In genomic region chr7:126291681-126292545, GRCm38 (mm10) we compare ENCODE assay signal across 15 mouse cellular contexts. TPM values are rescaled to one million over a fixed set of nuclear protein-coding genes. Genes with fewer than 3 reads are reported as not detected.
A peak's percentile ranks its signal among the peaks of the same experiment; 100 is the strongest.
DNase-seq lines count a peak whose midpoint lies in the region; ATAC-seq and TF ChIP-seq lines count a peak whose summit lies in the region.
"Had no signal": no experiment of that assay in that cellular context is flagged by ENCODE, and none has a peak within 500 bp of the region (broad histone marks: within the 10 kb centered on the region; RNA-seq: fewer than 3 reads in every experiment).

No protein-coding gene starts in this region.

- peak; percentile 39 for DNase-seq in cerebellum, adult 11-12 months
- no peak for DNase-seq in cerebellum, postnatal 14 days
- DNase-seq in heart, adult 8-10 months (ENCODE audit: low spot score), result no peak
- DNase-seq in layer of hippocampus, postnatal 10 days (ENCODE audit: low spot score in 2 of 2), result peak; percentile 3 to 12
- no peak for DNase-seq in layer of hippocampus, adult 18-20 months (ENCODE audit: low spot score in 2 of 2)
- no peak for DNase-seq in G1E (ENCODE audit: low spot score)
- DNase-seq in left cerebral cortex, postnatal 4 days, result no peak
- DNase-seq: adrenal gland, adult 8-10 months; cerebellum, adult 9-10 months; kidney, adult 8-10 months; right cerebral cortex, postnatal 25 days had no signal

- peak overlapping the region; percentile 57 for H3K4me2 ChIP-seq in heart, embryonic 12.5 days
- H3K4me2 ChIP-seq: limb, embryonic 12.5 days; midbrain, embryonic 15.5 days had no signal

- 56% methylated on average over 72 of the region's 72 CpGs for WGBS in heart, embryonic 12.5 days

- intact Hi-C loops in left cerebral cortex, postnatal 4 days (cut with DNase I), result no loop called here

- H3K36me3 ChIP-seq in heart, embryonic 12.5 days, result peaks cover 41% of the 10 kb centered on the region
- H3K36me3 ChIP-seq in G1E (replicated peaks), result no peaks in the 10 kb centered on the region

- no peak overlapping the region for H3K9ac ChIP-seq in heart, embryonic 12.5 days
- H3K9ac ChIP-seq: limb, embryonic 12.5 days; midbrain, embryonic 15.5 days had no signal

- ATAC-seq in heart, embryonic 12.5 days (ENCODE audit: insufficient number of reproducible peaks, low FRiP score), result no peak
- no peak for ATAC-seq in G1E (ENCODE audit: extremely low read depth, insufficient number of reproducible peaks, low FRiP score, poor library complexity, severe bottlenecking)
- ATAC-seq: midbrain, embryonic 15.5 days had no signal

- peaks cover 26% of the 10 kb centered on the region for H3K27me3 ChIP-seq in heart, embryonic 12.5 days (replicated peaks)
- peaks cover 59% of the 10 kb centered on the region for H3K27me3 ChIP-seq in G1E (ENCODE audit: insufficient read depth, low read length)
- H3K27me3 ChIP-seq: limb, embryonic 12.5 days; midbrain, embryonic 15.5 days had no signal

- TF ChIP-seq CTCF in G1E (IDR thresholded peaks at IDR 0.05; ENCODE audit: low read depth, low read length), result no peak

- H3K4me1 ChIP-seq in heart, embryonic 12.5 days (replicated peaks), result peaks cover 11% of the 10 kb centered on the region
- no peaks in the 10 kb centered on the region for H3K4me1 ChIP-seq in G1E (ENCODE audit: insufficient read depth, low read depth, low read length)
- H3K4me1 ChIP-seq: limb, embryonic 12.5 days had no signal

- no peak overlapping the region for H3K27ac ChIP-seq in heart, embryonic 12.5 days (ENCODE audit: poor library complexity, severe bottlenecking)
- H3K27ac ChIP-seq: left cerebral cortex, adult 2 months; limb, embryonic 12.5 days; midbrain, embryonic 15.5 days had no signal

- no peaks in the 10 kb centered on the region for H3K9me3 ChIP-seq in heart, embryonic 12.5 days (replicated peaks)
- H3K9me3 ChIP-seq in G1E (replicated peaks), result no peaks in the 10 kb centered on the region
- H3K9me3 ChIP-seq: limb, embryonic 12.5 days; midbrain, embryonic 15.5 days had no signal

- peak overlapping the region; percentile 10 for H3K4me3 ChIP-seq in heart, embryonic 12.5 days
- H3K4me3 ChIP-seq in G1E (ENCODE audit: low read depth, low read length), result peak overlapping the region; percentile 17; the same call in 1 of the 2 replicates
- H3K4me3 ChIP-seq: left cerebral cortex, adult 2 months; limb, embryonic 12.5 days; midbrain, embryonic 15.5 days had no signal

RNA-seq across cellular contexts. Expression of gene Sbk1, which starts 19.5 kb away (rescaled TPM):
- 24.0 and 24.5 TPM in 2 replicates for polyA plus RNA-seq in heart, embryonic 12.5 days (2016; fragmentation: Nextera tagmentation; extraction: Ambion mirVana)
- total RNA-seq in heart, adult 8-10 months (2022), result 10 to 100 TPM; 73.6 to 99.4 (median 84.5) TPM
- 100 to 1,000 TPM; 190 to 192 TPM for total RNA-seq in layer of hippocampus, postnatal 10 days (2021)
- 10 to 100 TPM; 81.0 to 86.8 TPM for total RNA-seq in layer of hippocampus, adult 18-20 months (2021)
- total RNA-seq in G1E (2014; fragmentation: Nextera tagmentation) (not detected in 2 replicates), G1E (2017) (0.06 and 0.33 TPM in 2 replicates)
- polyA plus RNA-seq in G1E (2012), result 0.26 and 0.31 TPM in 2 replicates
- 100 to 1,000 TPM; 396 to 420 TPM for total RNA-seq in left cerebral cortex, postnatal 4 days (2021)

Comparison
In these comparisons a context has a peak if more than half of its experiments do, and no peak if none do; other contexts are left out.
1. DNase-seq: peak in cerebellum, adult 11-12 months (single experiment) and layer of hippocampus, postnatal 10 days (2 of 2); none in cerebellum, postnatal 14 days (0 of 2), heart, adult 8-10 months (single experiment), layer of hippocampus, adult 18-20 months (0 of 2), G1E (single experiment) and left cerebral cortex, postnatal 4 days (single experiment).
2. RNA of gene Sbk1, which starts 19.5 kb away (total RNA-seq): 396 to 420 TPM in left cerebral cortex, postnatal 4 days, 190 to 192 TPM in layer of hippocampus, postnatal 10 days, 73.6 to 99.4 TPM in heart, adult 8-10 months and 81.0 to 86.8 TPM in layer of hippocampus, adult 18-20 months; 0.06 to 0.33 TPM in G1E; every median in the first group is over 10 times any median in the second.